Mouse (Mus musculus): Measurements from ENCODE around the gene Mcemp1. TPM values are rescaled to one million over a fixed set of nuclear protein-coding genes. Genes with fewer than 3 reads are reported as not detected.
A peak's percentile ranks its signal among the peaks of the same experiment; 100 is the strongest.

The Mcemp1 gene
- polyA plus RNA-seq (2016; fragmentation: Nextera tagmentation; extraction: Ambion mirVana) = 0.13 TPM in 1 of 2 replicates, not detected in the other

- Histone ChIP-seq H3K4me2 (replicated peaks) (no peak within 1 kb of the TSS), H3K4me3 (no peak within 1 kb of the TSS), H3K36me3 (no peaks in the 10 kb centered on the region), H3K27me3 (replicated peaks) (no peaks in the 10 kb centered on the region), H3K4me1 (no peaks in the 10 kb centered on the region), H3K9me3 (no peaks in the 10 kb centered on the region), H3K9ac (no peak within 1 kb of the TSS), H3K27ac (no peak within 1 kb of the TSS)
- ATAC-seq (ENCODE audit: low FRiP score, low read depth) = no peak
- WGBS = 85% methylated on average over 6 of the region's 6 CpGs
Measured at GRCm38 (mm10) chr8:3665507-3665906, at the start of gene Mcemp1. Mcemp1 (plus strand) TSS chr8:3665754.

- peak within 1 kb of the TSS; percentile 72 for H3K9ac ChIP-seq
- H3K4me2 ChIP-seq (replicated peaks) = peak within 1 kb of the TSS; percentile 80
- H3K4me1 ChIP-seq = peaks cover 17% of the 10 kb centered on the region
- no peaks in the 10 kb centered on the region for H3K27me3 ChIP-seq (replicated peaks)
- no peak within 1 kb of the TSS for H3K27ac ChIP-seq
- peaks cover 23% of the 10 kb centered on the region for H3K36me3 ChIP-seq
- no peaks in the 10 kb centered on the region for H3K9me3 ChIP-seq
- under 1% methylated on average over 37 of the region's 37 CpGs for WGBS
- ATAC-seq (ENCODE audit: low FRiP score, low read depth) = peak; percentile 97
- peak within 1 kb of the TSS; percentile 82 for H3K4me3 ChIP-seq
Measured at GRCm38 (mm10) chr8:3621199-3621970, 44.2 kb upstream of the Mcemp1 start, which contains the start of the genes Xab2 and Pet100. Xab2 (minus strand) TSS chr8:3621316. Pet100 (plus strand) TSS chr8:3621548.

GRCm38 (mm10) chr8:3622119-3622518, 43.4 kb upstream of the Mcemp1 start:
- Histone ChIP-seq H3K27me3 (replicated peaks) (no peaks in the 10 kb centered on the region), H3K9ac (peak overlapping the region; percentile 67), H3K36me3 (peaks cover 17% of the 10 kb centered on the region), H3K9me3 (no peaks in the 10 kb centered on the region), H3K27ac (no peak overlapping the region), H3K4me2 (replicated peaks) (peak overlapping the region; percentile 65), H3K4me3 (peak overlapping the region; percentile 82), H3K4me1 (peaks cover 17% of the 10 kb centered on the region)
- ATAC-seq (ENCODE audit: low FRiP score, low read depth) = no peak
- WGBS = 70% methylated on average over 8 of the region's 8 CpGs

GRCm38 (mm10) chr8:3625445-3625844, 40.1 kb upstream of the Mcemp1 start, which contains the start of gene Pcp2:
Pcp2 (minus strand) TSS chr8:3625545.
- WGBS = 73% methylated on average over 1 of the region's 1 CpGs
- H3K9me3 ChIP-seq = no peaks in the 10 kb centered on the region
- H3K27me3 ChIP-seq (replicated peaks) = peaks cover 4% of the 10 kb centered on the region; the same call in 1 of the 2 replicates
- H3K4me3 ChIP-seq = no peak within 1 kb of the TSS
- H3K9ac ChIP-seq = no peak within 1 kb of the TSS
- peaks cover 9% of the 10 kb centered on the region for H3K4me1 ChIP-seq
- no peak within 1 kb of the TSS for H3K4me2 ChIP-seq (replicated peaks)
- ATAC-seq (ENCODE audit: low FRiP score, low read depth) = no peak
- no peak within 1 kb of the TSS for H3K27ac ChIP-seq
- H3K36me3 ChIP-seq = no peaks in the 10 kb centered on the region

- H3K4me1 ChIP-seq = peaks cover 13% of the 10 kb centered on the region
- WGBS = 63% methylated on average over 5 of the region's 5 CpGs
- no peak for ATAC-seq (ENCODE audit: low FRiP score, low read depth)
- H3K4me3 ChIP-seq = no peak overlapping the region
- H3K9me3 ChIP-seq = no peaks in the 10 kb centered on the region
- no peaks in the 10 kb centered on the region for H3K36me3 ChIP-seq
- no peak overlapping the region for H3K4me2 ChIP-seq (replicated peaks)
- peaks cover 4% of the 10 kb centered on the region; the same call in 1 of the 2 replicates for H3K27me3 ChIP-seq (replicated peaks)
- H3K9ac ChIP-seq = no peak overlapping the region
- H3K27ac ChIP-seq = no peak overlapping the region
Measured at GRCm38 (mm10) chr8:3626971-3627370, 38.6 kb upstream of the Mcemp1 start.

GRCm38 (mm10) chr8:3628014-3628413, 37.5 kb upstream of the Mcemp1 start:
- WGBS = 34% methylated on average over 5 of the region's 5 CpGs
- no peak for ATAC-seq (ENCODE audit: low FRiP score, low read depth)
- peaks cover 7% of the 10 kb centered on the region; the same call in 1 of the 2 replicates for H3K4me1 ChIP-seq

GRCm38 (mm10) chr8:3630647-3631477, 34.7 kb upstream of the Mcemp1 start, which contains the start of gene Stxbp2:
Stxbp2 (plus strand) TSS chr8:3630955.
- peak; percentile 68 for ATAC-seq (ENCODE audit: low FRiP score, low read depth)
- Histone ChIP-seq H3K27ac (no peak within 1 kb of the TSS), H3K4me3 (peak within 1 kb of the TSS; percentile 40), H3K9ac (peak within 1 kb of the TSS; percentile 44), H3K27me3 (replicated peaks) (peaks cover 4% of the 10 kb centered on the region; the same call in 1 of the 2 replicates), H3K4me2 (replicated peaks) (peak within 1 kb of the TSS; percentile 68), H3K36me3 (no peaks in the 10 kb centered on the region), H3K9me3 (no peaks in the 10 kb centered on the region), H3K4me1 (peaks cover 7% of the 10 kb centered on the region; the same call in 1 of the 2 replicates)
- 5% methylated on average over 47 of the region's 47 CpGs for WGBS

More at GRCm38 (mm10) chr8:3628014-3628413, 37.5 kb upstream of the Mcemp1 start:
- no peak overlapping the region for H3K4me3 ChIP-seq
- peaks cover 4% of the 10 kb centered on the region; the same call in 1 of the 2 replicates for H3K27me3 ChIP-seq (replicated peaks)
- no peaks in the 10 kb centered on the region for H3K36me3 ChIP-seq
- no peaks in the 10 kb centered on the region for H3K9me3 ChIP-seq
- H3K4me2 ChIP-seq (replicated peaks) = no peak overlapping the region
- H3K27ac ChIP-seq = no peak overlapping the region
- no peak overlapping the region for H3K9ac ChIP-seq

- peaks cover 4% of the 10 kb centered on the region; the same call in 1 of the 2 replicates for H3K27me3 ChIP-seq (replicated peaks)
- H3K4me2 ChIP-seq (replicated peaks) = peak overlapping the region; percentile 68
- WGBS = 27% methylated on average over 8 of the region's 8 CpGs
- peak overlapping the region; percentile 40 for H3K4me3 ChIP-seq
- H3K4me1 ChIP-seq = peaks cover 7% of the 10 kb centered on the region; the same call in 1 of the 2 replicates
- H3K36me3 ChIP-seq = no peaks in the 10 kb centered on the region; the same call in 1 of the 2 replicates
- ATAC-seq (ENCODE audit: low FRiP score, low read depth) = peak; percentile 27; the same call in 1 of the 2 replicates
- H3K9me3 ChIP-seq = no peaks in the 10 kb centered on the region
- peak overlapping the region; percentile 44; the same call in 1 of the 2 replicates for H3K9ac ChIP-seq
- no peak overlapping the region for H3K27ac ChIP-seq
Measured at GRCm38 (mm10) chr8:3631478-3631875, 34.1 kb upstream of the Mcemp1 start.

- Histone ChIP-seq H3K4me1 (no peaks in the 10 kb centered on the region), H3K36me3 (no peaks in the 10 kb centered on the region)
- WGBS = 30% methylated on average over 5 of the region's 5 CpGs
Measured at GRCm38 (mm10) chr8:3645804-3646203, 19.8 kb upstream of the Mcemp1 start.

GRCm38 (mm10) chr8:3646824-3647531, 18.6 kb upstream of the Mcemp1 start:
- H3K4me1 ChIP-seq = no peaks in the 10 kb centered on the region
- WGBS = 86% methylated on average over 6 of the region's 6 CpGs
- H3K36me3 ChIP-seq = no peaks in the 10 kb centered on the region
- H3K27me3 ChIP-seq (replicated peaks) = 0 out of 2 replicates have a peak, but pooled peaks cover 2% of the 10 kb centered on the region
- no peaks in the 10 kb centered on the region for H3K9me3 ChIP-seq
- H3K4me3 ChIP-seq = no peak overlapping the region
- H3K27ac ChIP-seq = no peak overlapping the region
- no peak overlapping the region for H3K9ac ChIP-seq
- H3K4me2 ChIP-seq (replicated peaks) = no peak overlapping the region
- no peak for ATAC-seq (ENCODE audit: low FRiP score, low read depth)

More at GRCm38 (mm10) chr8:3645804-3646203, 19.8 kb upstream of the Mcemp1 start:
- Histone ChIP-seq H3K4me3 (no peak overlapping the region), H3K9me3 (no peaks in the 10 kb centered on the region), H3K9ac (no peak overlapping the region), H3K4me2 (replicated peaks) (no peak overlapping the region), H3K27me3 (replicated peaks) (0 out of 2 replicates have a peak, but pooled peaks cover 2% of the 10 kb centered on the region), H3K27ac (no peak overlapping the region)
- ATAC-seq (ENCODE audit: low FRiP score, low read depth) = no peak

GRCm38 (mm10) chr8:3647561-3647960, 18.0 kb upstream of the Mcemp1 start:
- Histone ChIP-seq H3K36me3 (no peaks in the 10 kb centered on the region), H3K9ac (no peak overlapping the region), H3K27me3 (replicated peaks) (0 out of 2 replicates have a peak, but pooled peaks cover 2% of the 10 kb centered on the region), H3K4me2 (replicated peaks) (no peak overlapping the region), H3K9me3 (no peaks in the 10 kb centered on the region), H3K27ac (no peak overlapping the region), H3K4me1 (no peaks in the 10 kb centered on the region), H3K4me3 (no peak overlapping the region)
- ATAC-seq (ENCODE audit: low FRiP score, low read depth) = no peak
- 85% methylated on average over 4 of the region's 4 CpGs for WGBS
